15 mouse cellular contexts compared by ENCODE assay signal in the genomic region with DNA sequence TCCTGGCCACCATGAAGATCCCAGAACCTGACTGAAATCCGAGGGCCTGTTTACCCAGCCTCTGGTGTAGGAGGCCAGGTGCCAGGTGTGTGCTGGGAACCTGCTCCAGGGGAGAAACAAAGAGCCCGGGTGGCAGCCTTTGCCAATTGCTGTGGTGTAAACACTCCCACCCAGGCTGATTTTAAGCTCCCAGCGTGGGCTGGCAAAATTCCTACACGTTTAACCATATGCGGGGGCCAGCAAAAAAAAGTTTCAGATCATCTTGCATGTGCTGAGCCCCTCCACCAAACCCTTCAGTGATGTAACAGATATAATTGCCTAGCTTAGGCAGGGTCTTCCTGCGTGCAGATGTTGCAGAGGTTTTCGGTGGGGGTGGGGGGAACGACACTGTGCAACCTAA.
"Had no signal": no experiment of that assay in that cellular context is flagged by ENCODE, and none has a peak within 500 bp of the region (broad histone marks: within the 10 kb centered on the region; RNA-seq: fewer than 3 reads in every experiment).

No protein-coding gene starts in this region.

- H3K36me3 ChIP-seq: limb, embryonic 15.5 days; liver, embryonic 12.5 days; midbrain, embryonic 10.5 days; neural tube, embryonic 13.5 days had no signal

- H3K4me3 ChIP-seq: layer of hippocampus, adult 2 months; limb, embryonic 15.5 days; liver, embryonic 12.5 days; midbrain, embryonic 10.5 days; myocyte; neural tube, embryonic 13.5 days had no signal

- ATAC-seq: liver, embryonic 12.5 days had no signal

- H3K9me3 ChIP-seq: limb, embryonic 15.5 days; liver, embryonic 12.5 days; midbrain, embryonic 10.5 days; neural tube, embryonic 13.5 days had no signal

- H3K9ac ChIP-seq: limb, embryonic 15.5 days; liver, embryonic 12.5 days; neural tube, embryonic 13.5 days had no signal

- DNase-seq: kidney, adult 18-20 months; kidney, postnatal 10 days; kidney, postnatal 4 days; left cerebral cortex, postnatal 4 days; lung, postnatal 4 days; midbrain, embryonic 14.5 days; right cerebral cortex, postnatal 14 days; thymus, adult 18-20 months; thymus, postnatal 14 days had no signal

- H3K27me3 ChIP-seq: limb, embryonic 15.5 days; neural tube, embryonic 13.5 days had no signal

- H3K27ac ChIP-seq: layer of hippocampus, adult 2 months; limb, embryonic 15.5 days; liver, embryonic 12.5 days; midbrain, embryonic 10.5 days; neural tube, embryonic 13.5 days had no signal

- H3K4me2 ChIP-seq: limb, embryonic 15.5 days; liver, embryonic 12.5 days; neural tube, embryonic 13.5 days had no signal
